Mouse (Mus musculus) liver, adult 2 months (tissue): ENCODE measurements around the gene Traf5. TPM values are rescaled to one million over a fixed set of nuclear protein-coding genes. Genes with fewer than 3 reads are reported as not detected.
A peak's percentile ranks its signal among the peaks of the same experiment; 100 is the strongest.

Experiments used
- DNase-seq: peaks from one replicate; pipeline ENCODE4 v3.0.0-alpha.2; 2011; ENCODE audit warnings: low read depth, low spot score; ENCODE audit errors: extremely low read depth
- H3K27ac ChIP-seq: fragments of 200-500 bp; replicated peaks from 2 replicates; pipeline ENCODE4 v1.5.1; 2012; ENCODE audit warnings: low read depth, mild to moderate bottlenecking, control low read depth, inconsistent platforms, low read length; ENCODE audit not compliant: insufficient read depth
- H3K27me3 ChIP-seq: fragments of 200-500 bp; 2 replicates; pipeline ENCODE4 v1.6.1; 2012; ENCODE audit warnings: mild to moderate bottlenecking, moderate library complexity, low read length, inconsistent platforms; ENCODE audit not compliant: control insufficient read depth, insufficient read depth
- H3K36me3 ChIP-seq: fragments of 200-500 bp; 2 replicates; pipeline ENCODE4 v1.6.1; 2012; ENCODE audit warnings: low read length, inconsistent platforms; ENCODE audit not compliant: control insufficient read depth, insufficient read depth
- H3K4me1 ChIP-seq: fragments of 200-500 bp; 2 replicates; pipeline ENCODE4 v1.6.1; 2011; ENCODE audit warnings: low read length; ENCODE audit not compliant: control insufficient read depth, insufficient read depth
- H3K4me3 ChIP-seq: fragments of 200-500 bp; 2 replicates; pipeline ENCODE4 v1.5.1; 2011; ENCODE audit warnings: low read depth, mild to moderate bottlenecking, control low read depth, low read length, moderate library complexity; ENCODE audit not compliant: insufficient read depth
- H3K79me2 ChIP-seq: fragments of 200-500 bp; 2 replicates; pipeline ENCODE4 v1.6.1; 2012; ENCODE audit warnings: inconsistent platforms, mild to moderate bottlenecking, low read length, moderate library complexity; ENCODE audit not compliant: control insufficient read depth, insufficient read depth
- H3K9ac ChIP-seq: fragments of 200-500 bp; 2 replicates; pipeline ENCODE4 v1.6.1; 2012; ENCODE audit warnings: low read depth, mild to moderate bottlenecking, control low read depth, inconsistent platforms, low read length
- CTCF ChIP-seq: fragments of 200-500 bp; IDR thresholded peaks from 2 replicates; pipeline ENCODE4 v1.5.1; 2011; ENCODE audit warnings: low read depth, low read length, control low read depth
- POLR2A ChIP-seq: fragments of 200-500 bp; IDR thresholded peaks from 2 replicates; pipeline ENCODE4 v1.6.1; 2011; ENCODE audit warnings: low read length, control low read depth; ENCODE audit not compliant: insufficient read depth; ENCODE audit errors: extremely low read depth
- WGBS: fragments of 180-500 bp; shearing (Covaris S2); methylation state at CpG from one replicate; pipeline ENCODE4 v1.1.7; 2018; 5-methylcytosine and 5-hydroxymethylcytosine counted together
- polyA plus RNA-seq: library from polyadenylated mRNA; depleted of rRNA; stranded (reverse); fragments of >200 nt; gene quantifications from 2 replicates; pipeline ENCODE4 v1.2.3, GENCODE M21; 2012
- total RNA-seq: library from RNA; depleted of rRNA; stranded (reverse); fragments of >200 nt; gene quantifications from 2 replicates; pipeline ENCODE4 v1.2.3, GENCODE M21; 2014

Traf5 gene
- total and polyA plus RNA-seq, 2 experiments, result 3.3 to 7.3 TPM

DNA sequence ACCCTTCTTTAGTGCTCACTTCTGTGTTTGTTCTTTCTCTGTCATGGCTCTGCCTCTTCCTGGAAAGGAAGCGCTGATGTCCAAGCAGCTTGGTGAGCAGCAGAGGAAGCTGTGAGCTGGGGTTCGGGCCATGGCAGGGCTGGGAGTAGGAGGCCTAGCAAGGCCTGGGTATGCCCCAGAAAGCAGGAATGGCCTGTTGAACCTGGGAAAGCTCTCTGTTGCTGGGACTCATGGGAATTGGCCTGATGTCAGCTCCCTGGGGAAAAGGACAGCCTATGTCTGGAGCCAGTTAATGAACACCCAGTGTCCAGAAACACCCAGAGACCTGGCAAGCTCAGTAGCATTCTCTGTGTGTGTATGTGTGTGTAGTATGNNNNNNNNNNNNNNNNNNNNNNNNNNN, 135.5 kb downstream of the Traf5 start:
- WGBS, result 19% methylated on average over 2 of the region's 2 CpGs
- Histone ChIP-seq H3K4me1 (peaks cover 26% of the 10 kb centered on the region), H3K4me3 (peak overlapping the region; percentile 75), H3K9ac (peak overlapping the region; percentile 86), H3K27me3 (no peaks in the 10 kb centered on the region), H3K79me2 (peaks cover 6% of the 10 kb centered on the region; the same call in 1 of the 2 replicates), H3K36me3 (no peaks in the 10 kb centered on the region), H3K27ac (peak overlapping the region; percentile 97)
- DNase-seq, result peak; percentile 100
- peak; percentile 60; the same call in 1 of the 2 replicates for TF ChIP-seq POLR2A
- no peak for TF ChIP-seq CTCF

- peaks cover 6% of the 10 kb centered on the region; the same call in 1 of the 2 replicates for H3K79me2 ChIP-seq
- H3K4me1 ChIP-seq, result peaks cover 26% of the 10 kb centered on the region
- TF ChIP-seq CTCF, result no peak
- no peak for TF ChIP-seq POLR2A
- H3K36me3 ChIP-seq, result no peaks in the 10 kb centered on the region
- H3K27ac ChIP-seq, result peak overlapping the region; percentile 97
- H3K9ac ChIP-seq, result peak overlapping the region; percentile 86
- no peaks in the 10 kb centered on the region for H3K27me3 ChIP-seq
- 20% methylated on average over 3 of the region's 3 CpGs for WGBS
- peak; percentile 81 for DNase-seq
- H3K4me3 ChIP-seq, result peak overlapping the region; percentile 75
These were observed 136.1 kb downstream of the Traf5 start for GRCm38 (mm10) chr1:191956261-191956660.

DNA sequence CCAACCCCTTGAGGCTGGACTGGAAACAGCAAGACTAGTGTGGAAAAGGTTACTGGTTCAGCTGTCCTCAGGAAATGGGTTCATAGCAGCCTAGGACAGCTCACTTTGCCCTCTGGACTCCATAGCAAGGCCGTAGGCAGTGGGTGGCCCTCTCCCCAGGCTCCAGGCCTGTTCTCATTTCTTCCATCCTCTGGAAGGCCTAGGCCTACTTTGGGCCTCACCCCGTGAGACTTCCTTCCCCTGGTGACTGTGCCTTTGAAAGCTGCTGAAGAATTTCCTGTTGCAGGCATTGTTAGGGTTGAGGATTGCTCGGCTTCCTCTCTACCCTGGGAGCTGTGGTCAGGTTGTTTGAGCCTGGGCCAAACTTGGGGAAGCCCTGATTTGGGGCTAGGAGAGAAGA, 137.3 kb downstream of the Traf5 start:
- Histone ChIP-seq H3K4me3 (no peak overlapping the region), H3K27me3 (no peaks in the 10 kb centered on the region), H3K4me1 (peaks cover 22% of the 10 kb centered on the region), H3K79me2 (peaks cover 6% of the 10 kb centered on the region; the same call in 1 of the 2 replicates), H3K27ac (peak overlapping the region; percentile 97), H3K36me3 (no peaks in the 10 kb centered on the region), H3K9ac (no peak overlapping the region)
- TF ChIP-seq CTCF (no peak), POLR2A (no peak)
- WGBS, result 40% methylated on average over 3 of the region's 3 CpGs
- DNase-seq, result peak; percentile 68

GRCm38 (mm10) chr1:191952733-191953335, 139.5 kb downstream of the Traf5 start:
- peaks cover 19% of the 10 kb centered on the region for H3K4me1 ChIP-seq
- no peak for DNase-seq
- TF ChIP-seq CTCF, result no peak
- TF ChIP-seq POLR2A, result no peak

GRCm38 (mm10) chr1:191950611-191951010, 141.7 kb downstream of the Traf5 start:
- TF ChIP-seq POLR2A (no peak), CTCF (no peak)
- Histone ChIP-seq H3K4me1 (peaks cover 26% of the 10 kb centered on the region), H3K27me3 (no peaks in the 10 kb centered on the region), H3K27ac (no peak overlapping the region), H3K9ac (no peak overlapping the region), H3K79me2 (0 out of 2 replicates have a peak, but pooled peaks cover under 1% of the 10 kb centered on the region), H3K4me3 (no peak overlapping the region), H3K36me3 (no peaks in the 10 kb centered on the region)
- 74% methylated on average over 2 of the region's 2 CpGs for WGBS
- DNase-seq, result no peak

More at GRCm38 (mm10) chr1:191952733-191953335, 139.5 kb downstream of the Traf5 start:
- H3K27me3 ChIP-seq, result no peaks in the 10 kb centered on the region
- 96% methylated on average over 11 of the region's 11 CpGs for WGBS
- H3K27ac ChIP-seq, result no peak overlapping the region
- H3K4me3 ChIP-seq, result no peak overlapping the region
- peaks cover 3% of the 10 kb centered on the region; the same call in 1 of the 2 replicates for H3K79me2 ChIP-seq
- no peaks in the 10 kb centered on the region for H3K36me3 ChIP-seq
- no peak overlapping the region for H3K9ac ChIP-seq

- Histone ChIP-seq H3K27me3 (no peaks in the 10 kb centered on the region), H3K4me3 (no peak overlapping the region), H3K36me3 (no peaks in the 10 kb centered on the region), H3K79me2 (no peaks in the 10 kb centered on the region), H3K9ac (no peak overlapping the region), H3K4me1 (peaks cover 26% of the 10 kb centered on the region), H3K27ac (no peak overlapping the region)
- no peak for TF ChIP-seq POLR2A
- WGBS, result 90% methylated on average over 8 of the region's 8 CpGs
- no peak for DNase-seq
These were observed 143.8 kb downstream of the Traf5 start for GRCm38 (mm10) chr1:191948600-191948999.
